Comparison of ENCODE assay signal across 9 mouse cellular contexts in genomic region chr8:61274602-61275462, GRCm38 (mm10). TPM values are rescaled to one million over a fixed set of nuclear protein-coding genes. Genes with fewer than 3 reads are reported as not detected.
DNase-seq lines count a peak whose midpoint lies in the region; ATAC-seq and TF ChIP-seq lines count a peak whose summit lies in the region.
"Had no signal": no experiment of that assay in that cellular context is flagged by ENCODE, and none has a peak within 500 bp of the region (broad histone marks: within the 10 kb centered on the region; RNA-seq: fewer than 3 reads in every experiment).

No protein-coding gene starts in this region.

- H3K27ac ChIP-seq in neural tube, embryonic 11.5 days (ENCODE audit: low read depth, low read length) = peak overlapping the region; percentile 54; the same call in 1 of the 2 replicates
- H3K27ac ChIP-seq in limb, embryonic 11.5 days (replicated peaks; ENCODE audit: low read depth, low read length) = no peak overlapping the region
- H3K27ac ChIP-seq in small intestine, adult 2 months (ENCODE audit: insufficient read depth, low read depth, low read length) = peak overlapping the region; percentile 83
- H3K27ac ChIP-seq in liver, embryonic 12.5 days = no peak overlapping the region
- no peak overlapping the region for H3K27ac ChIP-seq in gastrocnemius, adult 2 months
- H3K27ac ChIP-seq: embryonic facial prominence, embryonic 15.5 days had no signal

- no peak overlapping the region for H3K4me2 ChIP-seq in neural tube, embryonic 11.5 days (ENCODE audit: low read depth)
- no peak overlapping the region for H3K4me2 ChIP-seq in limb, embryonic 11.5 days (ENCODE audit: low read depth, severe bottlenecking)
- H3K4me2 ChIP-seq in liver, embryonic 12.5 days = no peak overlapping the region
- H3K4me2 ChIP-seq: embryonic facial prominence, embryonic 15.5 days had no signal

- peaks cover 23% of the 10 kb centered on the region for H3K4me1 ChIP-seq in neural tube, embryonic 11.5 days (ENCODE audit: control insufficient read depth, insufficient read depth, low read length)
- peaks cover 6% of the 10 kb centered on the region; the same call in 1 of the 2 replicates for H3K4me1 ChIP-seq in limb, embryonic 11.5 days (ENCODE audit: control insufficient read depth, insufficient read depth, low read length)
- H3K4me1 ChIP-seq in small intestine, adult 2 months (ENCODE audit: control insufficient read depth, insufficient read depth, insufficient read length, low read length) = peaks cover 28% of the 10 kb centered on the region
- H3K4me1 ChIP-seq in liver, embryonic 12.5 days = peaks cover 22% of the 10 kb centered on the region

- H3K27me3 ChIP-seq in neural tube, embryonic 11.5 days (ENCODE audit: control insufficient read depth, insufficient read depth, low read length) = no peaks in the 10 kb centered on the region
- H3K27me3 ChIP-seq in limb, embryonic 11.5 days (ENCODE audit: control insufficient read depth, insufficient read depth, low read length) = no peaks in the 10 kb centered on the region
- H3K27me3 ChIP-seq in small intestine, adult 2 months (ENCODE audit: control insufficient read depth, insufficient read depth, low read length) = no peaks in the 10 kb centered on the region
- no peaks in the 10 kb centered on the region for H3K27me3 ChIP-seq in liver, embryonic 12.5 days (replicated peaks)
- H3K27me3 ChIP-seq: embryonic facial prominence, embryonic 15.5 days had no signal

- no peak for TF ChIP-seq CTCF in small intestine, adult 2 months (IDR thresholded peaks at IDR 0.05; ENCODE audit: extremely low read depth, insufficient read length, insufficient replicate concordance, low read depth, low read length)
- TF ChIP-seq CTCF in gastrocnemius, adult 2 months (IDR thresholded peaks at IDR 0.05) = no peak

- no peak overlapping the region for H3K9ac ChIP-seq in neural tube, embryonic 11.5 days (ENCODE audit: low read length)
- H3K9ac ChIP-seq in limb, embryonic 11.5 days (ENCODE audit: low read length) = no peak overlapping the region
- H3K9ac ChIP-seq in liver, embryonic 12.5 days = no peak overlapping the region
- H3K9ac ChIP-seq: embryonic facial prominence, embryonic 15.5 days had no signal

- H3K36me3 ChIP-seq in neural tube, embryonic 11.5 days (ENCODE audit: control insufficient read depth, insufficient read depth, low read length) = no peaks in the 10 kb centered on the region
- H3K36me3 ChIP-seq in limb, embryonic 11.5 days (ENCODE audit: control insufficient read depth, insufficient read depth, low read length) = no peaks in the 10 kb centered on the region
- no peaks in the 10 kb centered on the region for H3K36me3 ChIP-seq in small intestine, adult 2 months (ENCODE audit: control insufficient read depth, insufficient read depth, low read length)
- no peaks in the 10 kb centered on the region for H3K36me3 ChIP-seq in liver, embryonic 12.5 days
- H3K36me3 ChIP-seq: embryonic facial prominence, embryonic 15.5 days had no signal

- no peaks in the 10 kb centered on the region for H3K9me3 ChIP-seq in neural tube, embryonic 11.5 days (ENCODE audit: control insufficient read depth, low read length)
- H3K9me3 ChIP-seq in limb, embryonic 11.5 days (ENCODE audit: control insufficient read depth, low read length) = no peaks in the 10 kb centered on the region
- H3K9me3 ChIP-seq in liver, embryonic 12.5 days (replicated peaks) = no peaks in the 10 kb centered on the region
- H3K9me3 ChIP-seq: embryonic facial prominence, embryonic 15.5 days had no signal

- no peak for TF ChIP-seq POLR2A in small intestine, adult 2 months (IDR thresholded peaks at IDR 0.05; ENCODE audit: low read depth, low read length)

- no peak overlapping the region for H3K4me3 ChIP-seq in neural tube, embryonic 11.5 days (ENCODE audit: low read depth, low read length)
- H3K4me3 ChIP-seq in limb, embryonic 11.5 days (ENCODE audit: low read depth, low read length) = no peak overlapping the region
- H3K4me3 ChIP-seq in small intestine, adult 2 months (ENCODE audit: low read depth, low read length) = no peak overlapping the region
- H3K4me3 ChIP-seq in liver, embryonic 12.5 days = no peak overlapping the region
- H3K4me3 ChIP-seq in gastrocnemius, adult 2 months = no peak overlapping the region
- H3K4me3 ChIP-seq: embryonic facial prominence, embryonic 15.5 days had no signal

- WGBS in neural tube, embryonic 11.5 days = 31% methylated on average over 10 of the region's 10 CpGs
- WGBS in limb, embryonic 11.5 days = 28% methylated on average over 10 of the region's 10 CpGs
- WGBS in small intestine, adult 2 months = 34% methylated on average over 10 of the region's 10 CpGs
- 48% methylated on average over 10 of the region's 10 CpGs for WGBS in liver, embryonic 12.5 days (ENCODE audit: insufficient replicate concordance)

- peak; percentile 45 for ATAC-seq in neural tube, embryonic 11.5 days (ENCODE audit: insufficient read depth, low FRiP score, low TSS enrichment)
- peak; percentile 46; the same call in 1 of the 2 replicates for ATAC-seq in limb, embryonic 11.5 days (ENCODE audit: insufficient number of reproducible peaks, low FRiP score, low TSS enrichment, low read depth)
- no peak for ATAC-seq in liver, embryonic 12.5 days

- intact Hi-C loops in heart, postnatal 14 days (cut with DNase I) = no loop called here
- intact Hi-C loops in gastrocnemius, adult 2 months (cut with DNase I) = no loop called here

- DNase-seq in neural tube, embryonic 11.5 days (ENCODE audit: low spot score) = no peak
- DNase-seq in neural tube, embryonic 10.5 days (ENCODE audit: extremely low spot score, low spot score) = no peak
- peak; percentile 30 to 34 for DNase-seq in heart, postnatal 14 days
- DNase-seq in limb, embryonic 11.5 days (ENCODE audit: low spot score) = no peak
- no peak for DNase-seq in gastrocnemius, adult 2 months
- DNase-seq in testis, postnatal 14 days (ENCODE audit: low spot score) = no peak

RNA-seq across cellular contexts. Expression of gene Sh3rf1, which starts 51.2 kb away (rescaled TPM):
- polyA plus RNA-seq in neural tube, embryonic 11.5 days (2014; fragmentation: Nextera tagmentation; extraction: Ambion mirVana) = 22.1 and 22.9 TPM in 2 replicates
- 1 to 10 TPM; 8.0 to 8.8 TPM for total RNA-seq in heart, postnatal 14 days (2021)
- 8.6 and 9.3 TPM in 2 replicates for polyA plus RNA-seq in limb, embryonic 11.5 days (2014; fragmentation: Nextera tagmentation; extraction: Ambion mirVana)
- 8.5 and 18.3 TPM in 2 replicates for polyA plus RNA-seq in small intestine, adult 2 months (2012; rRNA removed)
- polyA plus RNA-seq in liver, embryonic 12.5 days (2016; fragmentation: Nextera tagmentation; extraction: Ambion mirVana) = 2.8 and 3.2 TPM in 2 replicates
- 1 to 10 TPM; 1.2 to 1.8 TPM for total RNA-seq in gastrocnemius, adult 2 months (2021)

Comparison
In these comparisons a context has a peak if more than half of its experiments do, and no peak if none do; other contexts are left out.
1. DNase-seq: peak in heart, postnatal 14 days (2 of 2); none in neural tube, embryonic 11.5 days (single experiment), neural tube, embryonic 10.5 days (single experiment), limb, embryonic 11.5 days (single experiment), gastrocnemius, adult 2 months (single experiment) and testis, postnatal 14 days (single experiment).
2. H3K27ac ChIP-seq: peak in neural tube, embryonic 11.5 days (single experiment) and small intestine, adult 2 months (single experiment); none in limb, embryonic 11.5 days (single experiment), liver, embryonic 12.5 days (single experiment) and gastrocnemius, adult 2 months (single experiment).